Mouse (Mus musculus) forebrain, embryonic 13.5 days (tissue): ENCODE data around the gene Irx5. TPM values are rescaled to one million over a fixed set of nuclear protein-coding genes. Genes with fewer than 3 reads are reported as not detected.
A peak's percentile ranks its signal among the peaks of the same experiment; 100 is the strongest.

ENCODE experiments used
- ATAC-seq: fragments of 200-750 bp; cut with Nextera tagmentation; 2 replicates; pipeline ENCODE4 v1.8.0; 2017
- H3K27ac ChIP-seq: fragments of 300-500 bp; sonication (generic); 2 replicates; pipeline ENCODE4 v1.5.1; 2015; ENCODE audit warnings: inconsistent platforms, mild to moderate bottlenecking, moderate library complexity
- H3K27me3 ChIP-seq: fragments of 300-500 bp; sonication (generic); 2 replicates; pipeline ENCODE4 v1.6.1; 2015; ENCODE audit warnings: mild to moderate bottlenecking, inconsistent platforms
- H3K36me3 ChIP-seq: fragments of 300-500 bp; sonication (generic); 2 replicates; pipeline ENCODE4 v1.6.1; 2015; ENCODE audit warnings: mild to moderate bottlenecking, inconsistent platforms; ENCODE audit not compliant: poor library complexity, severe bottlenecking
- H3K4me1 ChIP-seq: fragments of 300-500 bp; sonication (generic); 2 replicates; pipeline ENCODE4 v1.6.1; 2015; ENCODE audit warnings: inconsistent platforms
- H3K4me2 ChIP-seq: fragments of 300-500 bp; sonication (generic); 2 replicates; pipeline ENCODE4 v1.6.1; 2015; ENCODE audit warnings: inconsistent platforms, mild to moderate bottlenecking, moderate library complexity
- H3K4me3 ChIP-seq: fragments of 300-500 bp; sonication (generic); 2 replicates; pipeline ENCODE4 v1.5.1; 2015; ENCODE audit warnings: mild to moderate bottlenecking, inconsistent platforms
- H3K9ac ChIP-seq: fragments of 300-500 bp; sonication (generic); 2 replicates; pipeline ENCODE4 v1.6.1; 2015; ENCODE audit warnings: mild to moderate bottlenecking, inconsistent platforms
- H3K9me3 ChIP-seq: fragments of 300-500 bp; sonication (generic); replicated peaks from 2 replicates; pipeline ENCODE4 v1.6.1; 2016; ENCODE audit warnings: inconsistent platforms
- WGBS: fragments of 180-500 bp; shearing (Covaris S2); methylation state at CpG from one replicate; pipeline ENCODE4 v1.1.7; 2015; 5-methylcytosine and 5-hydroxymethylcytosine counted together
- polyA plus RNA-seq: library from polyadenylated mRNA; unstranded; fragments of >200 nt; fragmentation: Nextera tagmentation; extraction: Ambion mirVana; gene quantifications from 2 replicates; pipeline ENCODE4 v1.2.1, GENCODE M21; 2015

Irx5 gene
- polyA plus RNA-seq, 1 experiment from 2014 or later: 1.3 TPM

- 5% methylated on average over 22 of the region's 22 CpGs for WGBS
- no peak overlapping the region for H3K27ac ChIP-seq
- H3K27me3 ChIP-seq: peaks cover 82% of the 10 kb centered on the region
- peaks cover 51% of the 10 kb centered on the region for H3K4me1 ChIP-seq
- no peak overlapping the region for H3K9ac ChIP-seq
- H3K36me3 ChIP-seq: no peaks in the 10 kb centered on the region
- H3K9me3 ChIP-seq: no peaks in the 10 kb centered on the region
- no peak for ATAC-seq
- H3K4me2 ChIP-seq: peak overlapping the region; percentile 78
- H3K4me3 ChIP-seq: peak overlapping the region; percentile 60
Observed at GRCm38 (mm10) chr8:92354536-92355482, 2.6 kb upstream of the Irx5 start.

DNA sequence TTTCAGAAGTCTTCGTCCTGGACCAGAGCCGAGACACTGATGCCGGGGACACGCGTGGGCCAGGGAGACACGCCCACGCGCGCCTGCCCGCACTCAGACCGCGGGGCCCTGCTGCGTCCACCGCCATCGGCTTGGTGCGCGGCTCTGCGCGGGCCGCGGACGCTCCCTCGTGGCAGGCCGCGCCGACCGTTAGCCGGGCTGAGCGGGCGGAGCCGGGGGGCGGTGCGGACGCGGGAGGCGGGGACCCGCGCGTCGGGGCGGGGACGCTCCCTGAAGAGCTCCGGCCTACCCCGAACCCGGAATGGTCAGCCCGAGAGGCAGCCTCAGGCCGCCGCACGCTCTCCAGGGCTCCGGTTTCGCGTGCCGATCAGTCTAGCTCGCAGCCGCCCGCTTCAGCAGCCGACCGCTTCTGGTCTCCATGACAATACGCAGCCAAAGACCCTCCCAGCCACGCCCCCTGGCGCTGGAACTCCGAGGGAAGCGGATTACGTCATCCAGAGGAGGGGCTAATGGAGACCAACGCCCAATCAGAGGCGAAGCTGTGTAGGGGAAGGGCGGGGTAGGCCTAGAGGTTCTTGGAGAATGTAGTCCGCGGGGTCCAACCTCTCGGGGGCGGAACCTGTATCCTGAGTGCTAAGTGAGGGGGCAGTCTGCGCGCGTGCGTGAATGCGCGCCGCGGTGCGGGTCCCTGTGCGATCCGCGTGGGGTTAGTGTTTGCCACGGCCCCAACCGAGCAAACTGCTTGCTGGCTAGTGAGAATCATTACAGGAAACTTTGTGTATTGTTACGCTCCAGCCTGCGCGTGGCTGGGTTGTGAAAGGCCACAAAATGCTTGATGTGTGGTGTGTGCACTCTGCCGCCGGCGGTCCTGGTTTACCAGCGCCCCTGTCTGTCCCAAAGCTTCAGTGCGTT lies 1.5 kb upstream of the Irx5 start:
- H3K27ac ChIP-seq: peak overlapping the region; percentile 42
- H3K27me3 ChIP-seq: peaks cover 82% of the 10 kb centered on the region
- H3K9ac ChIP-seq: peak overlapping the region; percentile 58
- H3K36me3 ChIP-seq: no peaks in the 10 kb centered on the region
- H3K4me3 ChIP-seq: peak overlapping the region; percentile 60
- peaks cover 59% of the 10 kb centered on the region for H3K4me1 ChIP-seq
- ATAC-seq: peak; percentile 97
- WGBS: under 1% methylated on average over 75 of the region's 93 CpGs
- peak overlapping the region; percentile 78 for H3K4me2 ChIP-seq
- H3K9me3 ChIP-seq: no peaks in the 10 kb centered on the region

GRCm38 (mm10) chr8:92356613-92357375 lies 631 bp upstream of the Irx5 start:
- peaks cover 62% of the 10 kb centered on the region for H3K4me1 ChIP-seq
- 1% methylated on average over 40 of the region's 40 CpGs for WGBS
- H3K36me3 ChIP-seq: no peaks in the 10 kb centered on the region
- peak overlapping the region; percentile 26 for H3K9ac ChIP-seq
- H3K27me3 ChIP-seq: peaks cover 84% of the 10 kb centered on the region
- H3K27ac ChIP-seq: no peak overlapping the region
- no peaks in the 10 kb centered on the region for H3K9me3 ChIP-seq
- H3K4me3 ChIP-seq: peak overlapping the region; percentile 60
- ATAC-seq: no peak
- H3K4me2 ChIP-seq: peak overlapping the region; percentile 78

- H3K9ac ChIP-seq: peak overlapping the region; percentile 58
- no peaks in the 10 kb centered on the region for H3K36me3 ChIP-seq
- H3K4me1 ChIP-seq: peaks cover 71% of the 10 kb centered on the region
- H3K4me2 ChIP-seq: peak overlapping the region; percentile 78
- no peak for ATAC-seq
- peaks cover 84% of the 10 kb centered on the region for H3K27me3 ChIP-seq
- H3K9me3 ChIP-seq: no peaks in the 10 kb centered on the region
- H3K27ac ChIP-seq: no peak overlapping the region
- H3K4me3 ChIP-seq: peak overlapping the region; percentile 60
- WGBS: under 1% methylated on average over 73 of the region's 80 CpGs
Observed at GRCm38 (mm10) chr8:92358141-92358999, 945 bp downstream of the Irx5 start.

GRCm38 (mm10) chr8:92359000-92359832 lies 1.8 kb downstream of the Irx5 start:
- Histone ChIP-seq H3K4me2 (peak overlapping the region; percentile 78), H3K9ac (no peak overlapping the region; the same call in 1 of the 2 replicates), H3K9me3 (no peaks in the 10 kb centered on the region), H3K27me3 (peaks cover 84% of the 10 kb centered on the region), H3K27ac (no peak overlapping the region), H3K4me3 (peak overlapping the region; percentile 60), H3K36me3 (no peaks in the 10 kb centered on the region), H3K4me1 (peaks cover 67% of the 10 kb centered on the region)
- WGBS: 2% methylated on average over 35 of the region's 35 CpGs
- no peak for ATAC-seq

DNA sequence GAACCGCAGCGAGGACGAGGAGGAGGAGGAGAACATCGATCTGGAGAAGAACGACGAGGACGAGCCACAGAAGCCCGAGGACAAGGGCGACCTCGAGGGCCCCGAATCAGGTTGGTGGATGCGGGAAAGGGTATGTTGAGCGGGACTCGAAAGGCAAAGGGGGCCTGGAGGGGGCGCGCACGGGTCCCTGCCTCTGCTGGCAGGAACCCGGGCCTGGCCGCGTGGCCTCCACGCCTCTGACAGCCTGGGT lies 2.3 kb downstream of the Irx5 start:
- Histone ChIP-seq H3K4me2 (peak overlapping the region; percentile 78), H3K27ac (no peak overlapping the region), H3K4me1 (peaks cover 64% of the 10 kb centered on the region), H3K9ac (peak overlapping the region; percentile 48), H3K9me3 (no peaks in the 10 kb centered on the region), H3K36me3 (no peaks in the 10 kb centered on the region), H3K4me3 (peak overlapping the region; percentile 60), H3K27me3 (peaks cover 84% of the 10 kb centered on the region)
- WGBS: under 1% methylated on average over 21 of the region's 21 CpGs
- no peak for ATAC-seq

- WGBS: under 1% methylated on average over 76 of the region's 77 CpGs
- peak overlapping the region; percentile 48 for H3K9ac ChIP-seq
- no peak for ATAC-seq
- H3K4me1 ChIP-seq: peaks cover 60% of the 10 kb centered on the region
- peak overlapping the region; percentile 60 for H3K4me3 ChIP-seq
- H3K9me3 ChIP-seq: no peaks in the 10 kb centered on the region
- H3K27ac ChIP-seq: no peak overlapping the region
- peaks cover 88% of the 10 kb centered on the region for H3K27me3 ChIP-seq
- peak overlapping the region; percentile 78 for H3K4me2 ChIP-seq
- no peaks in the 10 kb centered on the region for H3K36me3 ChIP-seq
Observed at GRCm38 (mm10) chr8:92360083-92360861, 2.8 kb downstream of the Irx5 start.

GRCm38 (mm10) chr8:92361546-92362351 lies 4.3 kb downstream of the Irx5 start:
- H3K9me3 ChIP-seq: no peaks in the 10 kb centered on the region
- H3K9ac ChIP-seq: no peak overlapping the region
- H3K4me3 ChIP-seq: no peak overlapping the region
- peaks cover 96% of the 10 kb centered on the region for H3K27me3 ChIP-seq
- 0 out of 2 replicates have a peak, but pooled peaks have one; percentile 23 for ATAC-seq
- peaks cover 59% of the 10 kb centered on the region for H3K4me1 ChIP-seq
- H3K4me2 ChIP-seq: 0 out of 2 replicates have a peak overlapping the region, but pooled peaks have one; percentile 5
- no peaks in the 10 kb centered on the region for H3K36me3 ChIP-seq
- no peak overlapping the region for H3K27ac ChIP-seq
- WGBS: 1% methylated on average over 25 of the region's 25 CpGs

- Histone ChIP-seq H3K9ac (no peak overlapping the region), H3K4me1 (peaks cover 52% of the 10 kb centered on the region), H3K4me2 (no peak overlapping the region), H3K9me3 (no peaks in the 10 kb centered on the region), H3K27me3 (peaks cover 96% of the 10 kb centered on the region), H3K4me3 (no peak overlapping the region), H3K27ac (no peak overlapping the region), H3K36me3 (no peaks in the 10 kb centered on the region)
- no peak for ATAC-seq
- WGBS: 2% methylated on average over 15 of the region's 15 CpGs
Observed at GRCm38 (mm10) chr8:92362396-92363115, 5.1 kb downstream of the Irx5 start.
